Mouse (Mus musculus) left cerebral cortex, adult 11 months (tissue): ENCODE data around the gene Mcts2.
A peak's percentile ranks its signal among the peaks of the same experiment; 100 is the strongest.
"Not testable (repeated sequence)": the region's sequence is repeated elsewhere in the genome, so short reads cannot be mapped to it uniquely, and the experiment has no call there.

Experiments used
- DNase-seq: peaks from one replicate; pipeline ENCODE4 v3.0.0; 2022; ENCODE audit warnings: low spot score

Mcts2 gene

DNA sequence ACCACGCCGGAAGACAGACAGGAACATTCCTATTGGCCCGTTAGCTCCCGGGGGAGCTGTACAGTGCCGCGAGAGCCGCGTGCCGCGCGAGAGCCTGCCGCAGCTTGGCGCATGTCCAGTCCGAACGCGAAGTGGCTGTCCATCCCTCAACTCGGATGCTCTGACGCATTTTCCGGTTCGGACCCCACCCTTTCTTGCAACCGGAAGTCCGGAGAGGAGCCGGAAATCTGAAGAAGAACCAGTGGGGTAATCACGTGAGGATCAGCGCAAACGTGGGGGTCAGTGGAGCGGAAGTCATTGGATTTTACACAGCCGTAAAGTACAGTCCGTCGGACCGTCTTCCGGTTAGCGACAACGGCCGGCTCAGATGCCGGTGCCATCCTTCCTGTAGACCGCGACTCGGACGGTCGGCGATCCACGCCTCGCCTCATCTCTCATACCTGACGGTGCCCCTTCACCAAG lies at the start of gene Mcts2:
Gene Mcts2, plus strand, starts transcription at position 230 of the 462 bp plus-strand sequence.
- peak; percentile 91 for DNase-seq

- DNase-seq: no peak
Observed at GRCm38 (mm10) chr2:152637381-152637780, 49.5 kb upstream of the Mcts2 start.

- no peak for DNase-seq
Observed at GRCm38 (mm10) chr2:152638865-152639264, 48.0 kb upstream of the Mcts2 start.

GRCm38 (mm10) chr2:152639406-152640113 lies 47.3 kb upstream of the Mcts2 start:
- no peak for DNase-seq

DNA sequence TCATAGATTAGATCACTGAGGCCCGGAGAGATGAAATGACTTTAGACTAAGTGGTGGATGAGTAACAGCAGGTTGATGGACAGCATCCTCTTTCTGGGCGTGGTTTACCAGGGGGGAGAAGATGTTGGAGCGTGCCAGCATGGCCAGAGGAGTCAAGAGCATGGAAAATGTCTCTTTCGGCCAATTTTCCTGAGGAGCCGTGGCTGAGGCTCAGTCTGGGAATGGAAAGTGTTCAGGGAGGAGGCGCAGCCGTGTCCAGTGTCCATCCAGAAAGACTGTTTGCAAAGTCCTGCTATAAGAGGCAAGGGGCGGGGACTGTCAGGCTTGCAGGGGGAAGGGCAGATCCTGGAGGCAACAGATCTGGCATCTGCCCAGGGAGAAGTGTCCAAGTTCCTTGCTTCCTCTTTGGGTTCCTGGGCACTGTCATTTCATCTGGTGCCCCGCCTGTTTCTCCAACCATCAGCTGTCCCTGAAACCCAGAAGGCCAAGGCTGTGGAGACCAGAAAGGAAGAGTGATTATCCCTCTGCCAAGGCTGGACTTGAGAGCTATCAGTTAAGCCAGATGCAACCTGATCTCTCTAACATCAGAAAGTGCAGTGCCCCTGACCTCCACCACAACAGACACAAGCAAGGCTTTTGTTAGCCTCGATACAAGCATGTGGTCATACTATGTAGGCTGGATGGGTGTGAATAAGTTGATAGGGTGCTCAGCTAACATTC lies 33.8 kb upstream of the Mcts2 start:
- no peak for DNase-seq

GRCm38 (mm10) chr2:152653874-152654715 lies 32.7 kb upstream of the Mcts2 start:
- DNase-seq: peak; percentile 86

GRCm38 (mm10) chr2:152657398-152657797 lies 29.4 kb upstream of the Mcts2 start:
- no peak for DNase-seq

GRCm38 (mm10) chr2:152661163-152661562 lies 25.7 kb upstream of the Mcts2 start:
- DNase-seq: no peak

DNA sequence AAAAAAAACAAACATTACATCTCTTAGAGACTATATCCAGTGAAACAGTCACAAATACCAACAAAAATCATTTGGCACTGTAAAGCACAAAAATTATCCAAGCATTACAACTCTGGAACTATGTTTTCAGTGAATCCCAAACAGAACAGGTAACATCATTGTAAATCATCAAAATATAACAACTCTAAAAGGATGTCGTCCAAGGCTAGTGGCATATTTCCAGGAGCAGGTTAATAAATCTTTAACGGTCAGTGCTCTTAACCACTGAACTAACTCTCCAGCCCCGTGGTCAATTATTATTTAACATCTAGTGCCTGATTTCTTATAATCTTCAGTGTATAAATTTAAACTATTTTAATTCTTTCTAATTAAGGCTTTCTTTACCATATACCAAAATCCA lies 20.6 kb upstream of the Mcts2 start:
- DNase-seq: not testable (repeated sequence)

- peak; percentile 84 for DNase-seq
Observed at GRCm38 (mm10) chr2:152669256-152669638, 17.6 kb upstream of the Mcts2 start, which contains the start of gene H13. H13 (plus strand) TSS chr2:152669461.

GRCm38 (mm10) chr2:152669639-152670484 lies 17.0 kb upstream of the Mcts2 start:
- DNase-seq: no peak

- DNase-seq: no peak
Observed at GRCm38 (mm10) chr2:152670983-152671641, 15.7 kb upstream of the Mcts2 start.

- no peak for DNase-seq
Observed at GRCm38 (mm10) chr2:152671642-152671999, 15.2 kb upstream of the Mcts2 start.

GRCm38 (mm10) chr2:152672166-152672565 lies 14.7 kb upstream of the Mcts2 start:
- no peak for DNase-seq

- DNase-seq: no peak
Observed at GRCm38 (mm10) chr2:152674148-152674547, 12.7 kb upstream of the Mcts2 start.

GRCm38 (mm10) chr2:152675252-152675791 lies 11.5 kb upstream of the Mcts2 start:
- DNase-seq: no peak

GRCm38 (mm10) chr2:152678302-152678701 lies 8.5 kb upstream of the Mcts2 start:
- no peak for DNase-seq

- no peak for DNase-seq
Observed at GRCm38 (mm10) chr2:152678925-152679324, 7.9 kb upstream of the Mcts2 start.

DNA sequence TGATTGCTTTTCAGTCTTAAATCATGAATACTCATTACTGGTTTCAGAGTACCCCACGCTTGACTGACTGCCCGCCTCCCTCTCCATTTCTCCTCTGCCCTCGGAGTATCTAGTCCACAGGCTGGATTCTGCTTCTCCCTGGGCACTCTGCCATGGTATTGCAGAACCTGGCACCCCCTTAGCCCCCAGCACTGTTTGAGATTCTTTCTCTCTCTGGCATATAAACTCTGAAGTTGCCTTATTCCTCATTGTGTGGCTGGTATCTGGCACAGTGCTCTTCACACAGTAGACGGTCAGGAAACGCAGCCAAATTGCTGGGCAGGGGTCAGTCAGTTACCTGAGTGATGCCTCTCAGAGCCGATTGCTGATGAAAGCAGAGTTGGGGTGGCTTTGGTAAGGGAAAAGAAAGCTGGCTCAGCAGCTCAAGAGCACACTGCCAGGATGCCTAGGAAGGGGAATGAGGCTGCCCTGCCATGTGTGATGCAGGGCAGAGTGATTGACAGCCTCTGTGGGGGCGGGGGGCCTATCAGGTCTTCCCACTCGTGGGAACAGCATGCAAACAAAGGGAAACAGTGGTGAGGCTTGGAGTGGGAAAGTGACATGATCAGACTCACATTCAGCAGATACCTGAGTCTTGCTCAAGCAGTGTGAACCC lies 7.0 kb upstream of the Mcts2 start:
- DNase-seq: no peak

DNA sequence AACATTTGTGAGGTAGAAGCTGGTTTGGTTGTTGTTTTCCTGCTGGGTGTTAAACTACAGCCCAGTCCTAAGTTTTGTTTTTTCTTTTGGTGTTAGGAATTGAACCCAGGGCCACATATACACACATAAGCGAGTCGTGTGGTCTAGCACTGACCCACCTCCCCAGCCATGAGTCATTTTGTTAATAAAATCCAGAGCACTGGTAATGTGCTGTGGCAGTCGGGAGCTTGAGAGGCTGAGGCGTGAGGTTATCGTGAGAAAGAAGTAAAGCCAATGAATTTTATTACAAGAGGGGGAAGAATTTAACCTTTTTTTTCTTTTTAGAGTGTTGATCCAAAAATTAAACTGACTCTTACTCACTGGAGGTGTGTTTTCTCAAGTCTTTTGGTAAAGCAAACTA lies 3.7 kb upstream of the Mcts2 start:
- DNase-seq: no peak
